Mouse (Mus musculus) forebrain, embryonic 16.5 days (tissue): ENCODE results near the gene Vrtn. TPM values are rescaled to one million over a fixed set of nuclear protein-coding genes. Genes with fewer than 3 reads are reported as not detected.
A peak's percentile ranks its signal among the peaks of the same experiment; 100 is the strongest.

Experiments
- ATAC-seq: fragments of 200-750 bp; cut with Nextera tagmentation; 2 replicates; pipeline ENCODE4 v1.8.0; 2017; ENCODE audit warnings: mild to moderate bottlenecking, moderate library complexity
- H3K27ac ChIP-seq: fragments of 300-500 bp; sonication (generic); 2 replicates; pipeline ENCODE4 v1.5.1; 2014; ENCODE audit warnings: low read length, control low read depth
- H3K27me3 ChIP-seq: fragments of 300-500 bp; sonication (generic); replicated peaks from 2 replicates; pipeline ENCODE4 v1.6.1; 2014; ENCODE audit warnings: low read length; ENCODE audit not compliant: control insufficient read depth, insufficient read depth
- H3K36me3 ChIP-seq: fragments of 300-500 bp; sonication (generic); 2 replicates; pipeline ENCODE4 v1.6.1; 2014; ENCODE audit not compliant: control insufficient read depth, insufficient read depth
- H3K4me1 ChIP-seq: fragments of 300-500 bp; sonication (generic); replicated peaks from 2 replicates; pipeline ENCODE4 v1.6.1; 2014; ENCODE audit warnings: low read length; ENCODE audit not compliant: control insufficient read depth, insufficient read depth
- H3K4me2 ChIP-seq: fragments of 300-500 bp; sonication (generic); 2 replicates; pipeline ENCODE4 v1.6.1; 2014; ENCODE audit warnings: mild to moderate bottlenecking, low read length, control low read depth
- H3K4me3 ChIP-seq: fragments of 300-500 bp; sonication (generic); replicated peaks from 2 replicates; pipeline ENCODE4 v1.5.1; 2014; ENCODE audit warnings: mild to moderate bottlenecking, low read length, control low read depth
- H3K9ac ChIP-seq: fragments of 300-500 bp; sonication (generic); replicated peaks from 2 replicates; pipeline ENCODE4 v1.6.1; 2014; ENCODE audit warnings: low read depth, low read length, control low read depth
- H3K9me3 ChIP-seq: fragments of 300-500 bp; sonication (generic); 2 replicates; pipeline ENCODE4 v1.6.1; 2016; ENCODE audit warnings: low read length; ENCODE audit not compliant: control insufficient read depth
- WGBS: fragments of 180-500 bp; shearing (Covaris S2); extraction: QIAGEN DNeasy Blood & Tissue Kit; methylation state at CpG from one replicate; pipeline ENCODE4 v1.1.7; 2014; 5-methylcytosine and 5-hydroxymethylcytosine counted together
- polyA plus RNA-seq: library from polyadenylated mRNA; unstranded; fragments of >200 nt; fragmentation: Nextera tagmentation; extraction: Ambion mirVana; gene quantifications from 2 replicates; pipeline ENCODE4 v1.2.1, GENCODE M21; 2015

Gene Vrtn
- polyA plus RNA-seq, 1 experiment from 2014 or later: 0.18 TPM

- Histone ChIP-seq H3K4me2 (peak overlapping the region; percentile 62), H3K9ac (peak overlapping the region; percentile 89), H3K9me3 (no peaks in the 10 kb centered on the region), H3K27me3 (no peaks in the 10 kb centered on the region), H3K4me3 (peak overlapping the region; percentile 92), H3K4me1 (peaks cover 4% of the 10 kb centered on the region; the same call in 1 of the 2 replicates), H3K36me3 (no peaks in the 10 kb centered on the region), H3K27ac (no peak overlapping the region)
- 4% methylated on average over 10 of the region's 10 CpGs for WGBS
- peak; percentile 44 for ATAC-seq
These were observed 23.2 kb upstream of the Vrtn start for GRCm38 (mm10) chr12:84617663-84618062.

GRCm38 (mm10) chr12:84620975-84621374, 19.8 kb upstream of the Vrtn start:
- Histone ChIP-seq H3K4me2 (no peak overlapping the region), H3K4me1 (peaks cover 12% of the 10 kb centered on the region), H3K9me3 (no peaks in the 10 kb centered on the region), H3K4me3 (no peak overlapping the region), H3K36me3 (no peaks in the 10 kb centered on the region), H3K27me3 (no peaks in the 10 kb centered on the region), H3K9ac (no peak overlapping the region), H3K27ac (no peak overlapping the region)
- ATAC-seq: no peak

- no peak overlapping the region for H3K27ac ChIP-seq
These were observed 16.2 kb upstream of the Vrtn start for GRCm38 (mm10) chr12:84624601-84625000.

GRCm38 (mm10) chr12:84625116-84625515, 15.7 kb upstream of the Vrtn start:
- Histone ChIP-seq H3K9me3 (no peaks in the 10 kb centered on the region), H3K4me3 (no peak overlapping the region), H3K27ac (no peak overlapping the region), H3K9ac (0 out of 2 replicates have a peak overlapping the region, but pooled peaks have one; percentile 3), H3K4me1 (peaks cover 8% of the 10 kb centered on the region), H3K27me3 (no peaks in the 10 kb centered on the region), H3K4me2 (peak overlapping the region; percentile 21; the same call in 1 of the 2 replicates), H3K36me3 (no peaks in the 10 kb centered on the region)
- ATAC-seq: peak; percentile 69
- 1% methylated on average over 9 of the region's 9 CpGs for WGBS

More at GRCm38 (mm10) chr12:84624601-84625000, 16.2 kb upstream of the Vrtn start:
- H3K36me3 ChIP-seq: no peaks in the 10 kb centered on the region
- H3K4me2 ChIP-seq: no peak overlapping the region
- no peaks in the 10 kb centered on the region for H3K9me3 ChIP-seq
- no peaks in the 10 kb centered on the region for H3K27me3 ChIP-seq
- WGBS: 12% methylated on average over 8 of the region's 8 CpGs
- ATAC-seq: no peak
- H3K4me1 ChIP-seq: peaks cover 8% of the 10 kb centered on the region
- H3K9ac ChIP-seq: no peak overlapping the region
- H3K4me3 ChIP-seq: no peak overlapping the region

GRCm38 (mm10) chr12:84631867-84632266, 9.0 kb upstream of the Vrtn start:
- no peaks in the 10 kb centered on the region for H3K36me3 ChIP-seq
- H3K27me3 ChIP-seq: no peaks in the 10 kb centered on the region
- no peak for ATAC-seq
- H3K4me1 ChIP-seq: no peaks in the 10 kb centered on the region
- H3K4me2 ChIP-seq: no peak overlapping the region
- H3K9ac ChIP-seq: no peak overlapping the region
- WGBS: 55% methylated on average over 3 of the region's 3 CpGs
- no peak overlapping the region for H3K4me3 ChIP-seq
- H3K9me3 ChIP-seq: no peaks in the 10 kb centered on the region
- H3K27ac ChIP-seq: no peak overlapping the region

- Histone ChIP-seq H3K9ac (no peak overlapping the region), H3K4me2 (no peak overlapping the region), H3K36me3 (no peaks in the 10 kb centered on the region), H3K27me3 (peaks cover 34% of the 10 kb centered on the region), H3K9me3 (no peaks in the 10 kb centered on the region), H3K4me1 (no peaks in the 10 kb centered on the region; the same call in 1 of the 2 replicates), H3K4me3 (no peak overlapping the region), H3K27ac (no peak overlapping the region)
- WGBS: 7% methylated on average over 6 of the region's 6 CpGs
- no peak for ATAC-seq
These were observed 566 bp upstream of the Vrtn start for GRCm38 (mm10) chr12:84640253-84640652.

- H3K36me3 ChIP-seq: no peaks in the 10 kb centered on the region
- no peaks in the 10 kb centered on the region for H3K9me3 ChIP-seq
- no peak overlapping the region for H3K27ac ChIP-seq
- H3K9ac ChIP-seq: no peak overlapping the region
- no peaks in the 10 kb centered on the region for H3K4me1 ChIP-seq
- H3K27me3 ChIP-seq: 0 out of 2 replicates have a peak, but pooled peaks cover 5% of the 10 kb centered on the region
- WGBS: 88% methylated on average over 13 of the region's 13 CpGs
- H3K4me2 ChIP-seq: no peak overlapping the region
- no peak overlapping the region for H3K4me3 ChIP-seq
- ATAC-seq: no peak
These were observed 9.4 kb downstream of the Vrtn start for GRCm38 (mm10) chr12:84650234-84650633.

GRCm38 (mm10) chr12:84653912-84654311, 13.1 kb downstream of the Vrtn start:
- WGBS: 11% methylated on average over 3 of the region's 3 CpGs
- H3K4me3 ChIP-seq: no peak overlapping the region
- H3K9me3 ChIP-seq: no peaks in the 10 kb centered on the region
- H3K27me3 ChIP-seq: 0 out of 2 replicates have a peak, but pooled peaks cover 5% of the 10 kb centered on the region
- peak; percentile 47; the same call in 1 of the 2 replicates for ATAC-seq
- H3K27ac ChIP-seq: no peak overlapping the region
- H3K4me1 ChIP-seq: no peaks in the 10 kb centered on the region
- no peak overlapping the region for H3K9ac ChIP-seq
- H3K36me3 ChIP-seq: no peaks in the 10 kb centered on the region
- H3K4me2 ChIP-seq: no peak overlapping the region

- no peaks in the 10 kb centered on the region for H3K36me3 ChIP-seq
- no peaks in the 10 kb centered on the region for H3K9me3 ChIP-seq
- ATAC-seq: no peak
- H3K9ac ChIP-seq: no peak overlapping the region
- WGBS: 89% methylated on average over 3 of the region's 3 CpGs
- no peak overlapping the region for H3K27ac ChIP-seq
- H3K4me2 ChIP-seq: no peak overlapping the region
- H3K4me1 ChIP-seq: 0 out of 2 replicates have a peak, but pooled peaks cover 2% of the 10 kb centered on the region
- H3K4me3 ChIP-seq: no peak overlapping the region
- H3K27me3 ChIP-seq: no peaks in the 10 kb centered on the region
These were observed 29.7 kb downstream of the Vrtn start for GRCm38 (mm10) chr12:84670555-84670954.

- WGBS: 32% methylated on average over 10 of the region's 10 CpGs
- H3K4me3 ChIP-seq: no peak overlapping the region
- no peak overlapping the region for H3K9ac ChIP-seq
- no peaks in the 10 kb centered on the region for H3K27me3 ChIP-seq
- 0 out of 2 replicates have a peak, but pooled peaks cover 2% of the 10 kb centered on the region for H3K4me1 ChIP-seq
- ATAC-seq: no peak
- no peak overlapping the region for H3K27ac ChIP-seq
- H3K36me3 ChIP-seq: no peaks in the 10 kb centered on the region
- H3K4me2 ChIP-seq: no peak overlapping the region
- H3K9me3 ChIP-seq: no peaks in the 10 kb centered on the region
These were observed 30.8 kb downstream of the Vrtn start for GRCm38 (mm10) chr12:84671646-84672045.
